In genomic region chr4:98722454-98722853, GRCm38 (mm10) we compare ENCODE assay signal across 9 mouse cellular contexts. TPM values are rescaled to one million over a fixed set of nuclear protein-coding genes. Genes with fewer than 3 reads are reported as not detected.
DNase-seq lines count a peak whose midpoint lies in the region; ATAC-seq and TF ChIP-seq lines count a peak whose summit lies in the region.
"Had no signal": no experiment of that assay in that cellular context is flagged by ENCODE, and none has a peak within 500 bp of the region (broad histone marks: within the 10 kb centered on the region; RNA-seq: fewer than 3 reads in every experiment).

No protein-coding gene starts in this region.

- DNase-seq in ZHBTc4 (ENCODE audit: low read depth, low spot score) (peak; percentile 94), adipocyte (ENCODE audit: low spot score) (no peak)
- DNase-seq in cerebellum, postnatal 36 days, result peak; percentile 75 to 76
- DNase-seq in gastrocnemius, adult 2 months, result peak; percentile 71
- DNase-seq in large intestine, adult 2 months (ENCODE audit: low read depth, low spot score), result peak; percentile 14
- peak; percentile 71 for DNase-seq in lung, postnatal 0 days (ENCODE audit: low spot score)
- peak; percentile 43 to 68 for DNase-seq in right cerebral cortex, postnatal 10 days (ENCODE audit: low spot score in 2 of 2)

- no peaks in the 10 kb centered on the region for H3K9me3 ChIP-seq in lung, postnatal 0 days (ENCODE audit: low read length)

- H3K4me1 ChIP-seq in lung, postnatal 0 days (ENCODE audit: insufficient read depth, low read depth, low read length), result no peaks in the 10 kb centered on the region

- TF ChIP-seq EP300 in lung, postnatal 0 days (IDR thresholded peaks at IDR 0.05), result no peak

- H3K36me3 ChIP-seq in lung, postnatal 0 days (ENCODE audit: insufficient read depth, low read length), result no peaks in the 10 kb centered on the region

- H3K27ac ChIP-seq in gastrocnemius, adult 2 months, result no peak overlapping the region
- H3K27ac ChIP-seq in lung, postnatal 0 days (ENCODE audit: low read length), result no peak overlapping the region

- intact Hi-C loops in gastrocnemius, adult 2 months (cut with DNase I), result loop anchor here (2.0 to 5.0 kb wide), 2 partner anchors 165 to 464 kb away; no protein-coding TSS in a partner anchor

- peak; percentile 78 for TF ChIP-seq CTCF in gastrocnemius, adult 2 months (IDR thresholded peaks at IDR 0.05)
- TF ChIP-seq CTCF in lung, postnatal 0 days (IDR thresholded peaks at IDR 0.05), result peak; percentile 85

- 15% methylated on average over 8 of the region's 8 CpGs for WGBS in large intestine, adult 2 months
- WGBS in lung, postnatal 0 days, result 13% methylated on average over 8 of the region's 8 CpGs

- ATAC-seq in CD4-positive, CD25-positive, alpha-beta regulatory T cell, adult 4 months, result peak; percentile 62
- ATAC-seq in lung, postnatal 0 days, result no peak

- H3K27me3 ChIP-seq in lung, postnatal 0 days (replicated peaks; ENCODE audit: insufficient read depth, low read length), result no peaks in the 10 kb centered on the region

- no peak overlapping the region for H3K4me2 ChIP-seq in lung, postnatal 0 days (replicated peaks; ENCODE audit: low read depth, low read length)

- H3K4me3 ChIP-seq in gastrocnemius, adult 2 months, result no peak overlapping the region
- no peak overlapping the region for H3K4me3 ChIP-seq in lung, postnatal 0 days (ENCODE audit: low read depth, low read length)

- H3K9ac ChIP-seq in lung, postnatal 0 days (replicated peaks; ENCODE audit: low read depth), result no peak overlapping the region

RNA-seq across cellular contexts. Expression of gene L1td1, which starts 4.1 kb away (rescaled TPM):
- polyA plus RNA-seq in CD4-positive, CD25-positive, alpha-beta regulatory T cell, adult 4 months (2017; shearing (Covaris generic)), result under 1 TPM in 1 of 2 experiments, not detected in 1; 0.11 TPM
- not detected for total RNA-seq in gastrocnemius, adult 2 months (2021)
- not detected in 2 replicates for polyA plus RNA-seq in large intestine, adult 2 months (2012; rRNA removed)
- polyA plus RNA-seq in lung, postnatal 0 days (2015; fragmentation: Nextera tagmentation; extraction: Ambion mirVana), result not detected in 2 replicates
- polyA plus RNA-seq: gonadal fat pad, adult 2 months had no signal
